Mouse (Mus musculus): Measurements from ENCODE around the gene Tgfbrap1.

Gene Tgfbrap1

DNA sequence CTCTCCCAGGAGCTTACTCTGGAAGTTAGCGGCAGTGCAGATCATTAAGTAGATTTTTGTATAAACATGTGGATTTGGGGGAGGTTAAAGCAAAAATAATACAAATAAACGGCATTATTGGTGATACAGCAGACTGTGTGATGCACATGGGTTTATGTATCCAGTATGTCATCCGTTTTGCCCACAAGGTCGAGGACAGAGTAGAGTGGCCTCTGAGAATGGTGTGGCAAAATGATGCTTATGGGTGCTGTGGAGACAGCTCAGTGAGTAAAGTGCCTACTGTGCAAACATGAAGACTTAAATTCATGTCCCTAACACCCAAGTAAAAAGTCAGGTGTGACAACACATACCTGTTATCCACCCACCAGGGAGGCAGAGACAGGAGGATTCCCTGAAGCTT lies 91.9 kb downstream of the Tgfbrap1 start:
- DNase-seq = no peak

DNA sequence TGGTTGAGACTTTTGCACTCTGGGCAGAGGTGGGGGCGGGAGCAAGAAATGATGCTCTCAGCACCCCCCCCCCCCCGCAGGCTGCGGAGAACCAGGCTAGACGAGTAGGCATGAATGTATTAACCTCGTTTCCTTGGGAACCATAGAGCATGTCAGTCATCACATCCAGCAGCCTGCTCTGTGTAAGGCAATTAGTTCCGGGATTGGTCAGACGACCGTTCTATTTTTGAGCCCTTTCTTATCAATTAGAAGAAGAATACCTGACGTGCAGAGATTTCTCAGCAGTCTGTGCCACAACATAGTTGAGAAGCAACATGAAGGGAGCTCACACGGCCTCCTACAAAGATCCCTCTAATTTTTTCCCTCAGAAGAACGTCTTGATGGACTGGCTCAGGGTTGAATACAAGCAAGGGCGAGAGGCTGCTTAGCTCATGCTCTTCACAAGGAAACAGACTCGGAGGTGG lies 92.4 kb downstream of the Tgfbrap1 start:
- DNase-seq = no peak
